Mouse (Mus musculus): Measurements from ENCODE around the gene Vdr. TPM values are rescaled to one million over a fixed set of nuclear protein-coding genes. Genes with fewer than 3 reads are reported as not detected.

The Vdr gene
- polyA plus RNA-seq, 1 experiment from 2014 or later = 2.6 TPM

DNA sequence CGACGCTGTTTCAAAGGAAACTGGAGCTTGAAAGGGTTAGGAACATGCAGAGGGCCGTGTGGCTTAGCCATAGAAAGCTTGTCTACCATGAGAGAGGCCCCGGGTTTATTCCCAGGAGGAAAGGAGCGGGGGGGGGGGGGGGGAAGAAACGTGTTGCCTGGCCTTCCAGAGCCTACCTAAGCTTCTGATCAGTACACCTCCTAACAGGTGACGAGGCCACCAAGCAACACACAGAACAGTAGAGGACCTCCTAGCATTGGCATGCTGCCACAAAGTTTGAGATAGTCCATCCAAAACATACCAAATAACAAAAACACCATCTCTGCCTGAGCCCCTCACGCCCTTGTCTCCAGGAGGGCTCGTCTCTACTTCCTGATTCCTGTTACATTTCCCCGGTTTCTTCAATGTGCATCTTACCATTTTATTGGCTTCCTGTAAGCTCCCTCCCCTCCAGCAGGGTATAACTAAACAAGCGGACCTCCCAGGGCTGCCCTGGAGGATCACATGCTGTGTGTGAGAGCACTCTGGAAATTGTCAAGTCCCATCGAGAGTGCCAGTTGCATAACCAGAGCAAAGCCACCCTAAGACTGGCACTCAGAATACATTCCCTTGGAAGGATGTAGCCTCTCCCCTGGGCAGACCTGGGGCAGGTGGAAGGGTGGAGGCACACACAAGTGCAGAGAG lies 87.7 kb downstream of the Vdr start:
- H3K4me2 ChIP-seq (replicated peaks; ENCODE audit: low read depth, low read length) = 0 out of 2 replicates have a peak overlapping the region, but pooled peaks have one; percentile 1
- H3K4me1 ChIP-seq (ENCODE audit: insufficient read depth, low read depth, low read length) = peaks cover 62% of the 10 kb centered on the region
- H3K9me3 ChIP-seq (ENCODE audit: low read length) = no peaks in the 10 kb centered on the region
- H3K27ac ChIP-seq (ENCODE audit: low read length) = peak overlapping the region; percentile 93
- no peak overlapping the region; the same call in 1 of the 2 replicates for H3K9ac ChIP-seq (replicated peaks; ENCODE audit: low read depth)
- peak; percentile 36 for TF ChIP-seq CTCF (IDR thresholded peaks at IDR 0.05)
- peak; percentile 97 for TF ChIP-seq EP300 (IDR thresholded peaks at IDR 0.05)
- H3K27me3 ChIP-seq (replicated peaks; ENCODE audit: insufficient read depth, low read length) = no peaks in the 10 kb centered on the region
- 23% methylated on average over 10 of the region's 12 CpGs for WGBS
- H3K4me3 ChIP-seq (ENCODE audit: low read depth, low read length) = no peak overlapping the region
- DNase-seq (ENCODE audit: low spot score) (peak; percentile 92), ATAC-seq (peak; percentile 82)
- no peaks in the 10 kb centered on the region for H3K36me3 ChIP-seq (ENCODE audit: insufficient read depth, low read length)

DNA sequence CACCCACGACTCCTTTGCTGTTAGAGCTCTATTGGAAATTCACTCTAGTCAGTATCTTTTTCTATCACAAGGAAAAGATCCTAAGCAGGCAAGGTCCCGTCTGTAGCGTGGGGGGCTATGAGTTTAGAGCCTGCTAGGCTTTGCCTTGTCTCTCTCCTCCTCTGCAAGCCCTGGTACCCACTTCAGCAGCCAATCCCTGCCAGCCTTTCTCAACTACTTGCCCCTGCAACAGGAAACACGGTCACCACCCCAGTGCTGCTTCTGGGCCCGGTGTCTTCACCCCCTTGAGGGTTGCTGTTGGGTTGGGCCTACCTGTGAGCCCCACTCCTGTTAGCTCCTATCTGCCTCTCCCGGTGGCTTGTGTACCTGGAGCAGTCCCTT lies 88.5 kb downstream of the Vdr start:
- no peaks in the 10 kb centered on the region for H3K27me3 ChIP-seq (replicated peaks; ENCODE audit: insufficient read depth, low read length)
- no peak overlapping the region; the same call in 1 of the 2 replicates for H3K9ac ChIP-seq (replicated peaks; ENCODE audit: low read depth)
- WGBS = 41% methylated on average over 6 of the region's 6 CpGs
- DNase-seq (ENCODE audit: low spot score) = peak; percentile 21
- TF ChIP-seq CTCF (IDR thresholded peaks at IDR 0.05) (no peak), EP300 (IDR thresholded peaks at IDR 0.05) (no peak)
- peaks cover 62% of the 10 kb centered on the region for H3K4me1 ChIP-seq (ENCODE audit: insufficient read depth, low read depth, low read length)
- H3K4me2 ChIP-seq (replicated peaks; ENCODE audit: low read depth, low read length) = no peak overlapping the region
- H3K27ac ChIP-seq (ENCODE audit: low read length) = peak overlapping the region; percentile 93
- no peak for ATAC-seq
- no peaks in the 10 kb centered on the region for H3K9me3 ChIP-seq (ENCODE audit: low read length)
- H3K36me3 ChIP-seq (ENCODE audit: insufficient read depth, low read length) = no peaks in the 10 kb centered on the region
- H3K4me3 ChIP-seq (ENCODE audit: low read depth, low read length) = no peak overlapping the region

GRCm38 (mm10) chr15:97821321-97821982 lies 89.0 kb downstream of the Vdr start:
- peak; percentile 85 for DNase-seq (ENCODE audit: low spot score)
- Histone ChIP-seq H3K4me2 (replicated peaks; ENCODE audit: low read depth, low read length) (peak overlapping the region; percentile 32), H3K4me3 (ENCODE audit: low read depth, low read length) (no peak overlapping the region), H3K9ac (replicated peaks; ENCODE audit: low read depth) (0 out of 2 replicates have a peak overlapping the region, but pooled peaks have one; percentile 12), H3K4me1 (ENCODE audit: insufficient read depth, low read depth, low read length) (peaks cover 58% of the 10 kb centered on the region), H3K36me3 (ENCODE audit: insufficient read depth, low read length) (no peaks in the 10 kb centered on the region), H3K27me3 (replicated peaks; ENCODE audit: insufficient read depth, low read length) (no peaks in the 10 kb centered on the region), H3K9me3 (ENCODE audit: low read length) (no peaks in the 10 kb centered on the region), H3K27ac (ENCODE audit: low read length) (peak overlapping the region; percentile 93)
- WGBS = 24% methylated on average over 10 of the region's 10 CpGs
- peak; percentile 35 for ATAC-seq
- TF ChIP-seq CTCF (IDR thresholded peaks at IDR 0.05) = peak; percentile 40
- TF ChIP-seq EP300 (IDR thresholded peaks at IDR 0.05) = peak; percentile 80

- Histone ChIP-seq H3K4me3 (ENCODE audit: low read depth, low read length) (no peak overlapping the region), H3K4me2 (replicated peaks; ENCODE audit: low read depth, low read length) (no peak overlapping the region), H3K9ac (replicated peaks; ENCODE audit: low read depth) (no peak overlapping the region), H3K27me3 (replicated peaks; ENCODE audit: insufficient read depth, low read length) (no peaks in the 10 kb centered on the region), H3K4me1 (ENCODE audit: insufficient read depth, low read depth, low read length) (peaks cover 45% of the 10 kb centered on the region), H3K36me3 (ENCODE audit: insufficient read depth, low read length) (no peaks in the 10 kb centered on the region), H3K27ac (ENCODE audit: low read length) (no peak overlapping the region), H3K9me3 (ENCODE audit: low read length) (no peaks in the 10 kb centered on the region)
- DNase-seq (ENCODE audit: low spot score) (no peak), ATAC-seq (no peak)
- WGBS = 85% methylated on average over 9 of the region's 9 CpGs
- TF ChIP-seq CTCF (IDR thresholded peaks at IDR 0.05) (no peak), EP300 (IDR thresholded peaks at IDR 0.05) (no peak)
Observed at GRCm38 (mm10) chr15:97819937-97820336, 90.5 kb downstream of the Vdr start.

GRCm38 (mm10) chr15:97816199-97816994 lies 94.0 kb downstream of the Vdr start:
- Histone ChIP-seq H3K4me1 (ENCODE audit: insufficient read depth, low read depth, low read length) (peaks cover 30% of the 10 kb centered on the region), H3K27me3 (replicated peaks; ENCODE audit: insufficient read depth, low read length) (no peaks in the 10 kb centered on the region), H3K9me3 (ENCODE audit: low read length) (no peaks in the 10 kb centered on the region), H3K9ac (replicated peaks; ENCODE audit: low read depth) (no peak overlapping the region), H3K4me2 (replicated peaks; ENCODE audit: low read depth, low read length) (no peak overlapping the region), H3K4me3 (ENCODE audit: low read depth, low read length) (no peak overlapping the region), H3K36me3 (ENCODE audit: insufficient read depth, low read length) (no peaks in the 10 kb centered on the region), H3K27ac (ENCODE audit: low read length) (no peak overlapping the region)
- ATAC-seq (no peak), DNase-seq (ENCODE audit: low spot score) (no peak)
- peak; percentile 20 for TF ChIP-seq CTCF (IDR thresholded peaks at IDR 0.05)
- no peak for TF ChIP-seq EP300 (IDR thresholded peaks at IDR 0.05)
- WGBS = 89% methylated on average over 17 of the region's 17 CpGs

- H3K27me3 ChIP-seq (replicated peaks; ENCODE audit: insufficient read depth, low read length) = no peaks in the 10 kb centered on the region
- 85% methylated on average over 4 of the region's 4 CpGs for WGBS
- no peak for ATAC-seq
- H3K9ac ChIP-seq (replicated peaks; ENCODE audit: low read depth) = no peak overlapping the region
- H3K9me3 ChIP-seq (ENCODE audit: low read length) = no peaks in the 10 kb centered on the region
- DNase-seq (ENCODE audit: low spot score) = no peak
- 0 out of 2 replicates have a peak overlapping the region, but pooled peaks have one; percentile 15 for H3K27ac ChIP-seq (ENCODE audit: low read length)
- TF ChIP-seq CTCF (IDR thresholded peaks at IDR 0.05) = no peak
- TF ChIP-seq EP300 (IDR thresholded peaks at IDR 0.05) = no peak
- H3K36me3 ChIP-seq (ENCODE audit: insufficient read depth, low read length) = peaks cover 5% of the 10 kb centered on the region
- no peak overlapping the region for H3K4me3 ChIP-seq (ENCODE audit: low read depth, low read length)
- H3K4me1 ChIP-seq (ENCODE audit: insufficient read depth, low read depth, low read length) = peaks cover 20% of the 10 kb centered on the region
- H3K4me2 ChIP-seq (replicated peaks; ENCODE audit: low read depth, low read length) = no peak overlapping the region
Observed at GRCm38 (mm10) chr15:97815254-97815653, 95.2 kb downstream of the Vdr start.

Measured in lung, postnatal 0 days (tissue).